10 mouse cellular contexts compared by ENCODE assay signal in genomic region chr10:18506501-18506946, GRCm38 (mm10). TPM values are rescaled to one million over a fixed set of nuclear protein-coding genes. Genes with fewer than 3 reads are reported as not detected.
A peak's percentile ranks its signal among the peaks of the same experiment; 100 is the strongest.
DNase-seq lines count a peak whose midpoint lies in the region; ATAC-seq lines count a peak whose summit lies in the region.
"Had no signal": no experiment of that assay in that cellular context is flagged by ENCODE, and none has a peak within 500 bp of the region (broad histone marks: within the 10 kb centered on the region; RNA-seq: fewer than 3 reads in every experiment).

No protein-coding gene starts in this region.

- H3K4me1 ChIP-seq in intestine, embryonic 16.5 days (ENCODE audit: control insufficient read depth, insufficient read depth, low read length), result peaks cover 6% of the 10 kb centered on the region
- peaks cover 7% of the 10 kb centered on the region; the same call in 1 of the 2 replicates for H3K4me1 ChIP-seq in intestine, embryonic 15.5 days (replicated peaks)
- H3K4me1 ChIP-seq in embryonic facial prominence, embryonic 15.5 days, result peaks cover 24% of the 10 kb centered on the region
- H3K4me1 ChIP-seq in limb, embryonic 15.5 days, result peaks cover 32% of the 10 kb centered on the region

- H3K36me3 ChIP-seq in intestine, embryonic 16.5 days (ENCODE audit: control insufficient read depth, insufficient read depth, low read length), result peaks cover 3% of the 10 kb centered on the region; the same call in 1 of the 2 replicates
- H3K36me3 ChIP-seq in intestine, embryonic 15.5 days, result no peaks in the 10 kb centered on the region
- no peaks in the 10 kb centered on the region for H3K36me3 ChIP-seq in embryonic facial prominence, embryonic 15.5 days
- H3K36me3 ChIP-seq in limb, embryonic 15.5 days, result peaks cover 3% of the 10 kb centered on the region
- H3K36me3 ChIP-seq: G1E had no signal

- no peaks in the 10 kb centered on the region for H3K27me3 ChIP-seq in intestine, embryonic 16.5 days (replicated peaks; ENCODE audit: control insufficient read depth, insufficient read depth, low read length)
- H3K27me3 ChIP-seq in intestine, embryonic 15.5 days (replicated peaks), result no peaks in the 10 kb centered on the region
- no peaks in the 10 kb centered on the region for H3K27me3 ChIP-seq in embryonic facial prominence, embryonic 15.5 days
- no peaks in the 10 kb centered on the region for H3K27me3 ChIP-seq in limb, embryonic 15.5 days

- H3K4me3 ChIP-seq in intestine, embryonic 16.5 days (ENCODE audit: low read length), result no peak overlapping the region
- H3K4me3 ChIP-seq in intestine, embryonic 15.5 days (replicated peaks), result no peak overlapping the region
- no peak overlapping the region for H3K4me3 ChIP-seq in embryonic facial prominence, embryonic 15.5 days (replicated peaks)
- no peak overlapping the region for H3K4me3 ChIP-seq in limb, embryonic 15.5 days

- H3K9ac ChIP-seq in intestine, embryonic 16.5 days (ENCODE audit: low read depth, low read length), result no peak overlapping the region
- H3K9ac ChIP-seq in intestine, embryonic 15.5 days, result no peak overlapping the region
- H3K9ac ChIP-seq in embryonic facial prominence, embryonic 15.5 days, result no peak overlapping the region
- H3K9ac ChIP-seq in limb, embryonic 15.5 days, result no peak overlapping the region

- DNase-seq in ES-CJ7 (ENCODE audit: low read depth, low spot score), result peak; percentile 38
- no peak for DNase-seq in gastrocnemius, postnatal 25 days

- no peak overlapping the region for H3K4me2 ChIP-seq in intestine, embryonic 16.5 days (ENCODE audit: low read depth, low read length)
- no peak overlapping the region for H3K4me2 ChIP-seq in intestine, embryonic 15.5 days (replicated peaks)
- H3K4me2 ChIP-seq in embryonic facial prominence, embryonic 15.5 days (replicated peaks), result no peak overlapping the region
- H3K4me2 ChIP-seq in limb, embryonic 15.5 days, result no peak overlapping the region
- H3K4me2 ChIP-seq: heart, embryonic 11.5 days had no signal

- H3K27ac ChIP-seq in intestine, embryonic 16.5 days (ENCODE audit: low read length), result no peak overlapping the region
- no peak overlapping the region for H3K27ac ChIP-seq in intestine, embryonic 15.5 days
- no peak overlapping the region for H3K27ac ChIP-seq in embryonic facial prominence, embryonic 15.5 days (replicated peaks)
- no peak overlapping the region for H3K27ac ChIP-seq in limb, embryonic 15.5 days

- 68% methylated on average over 6 of the region's 6 CpGs for WGBS in intestine, embryonic 16.5 days
- WGBS in intestine, embryonic 15.5 days, result 66% methylated on average over 6 of the region's 6 CpGs
- 45% methylated on average over 6 of the region's 6 CpGs for WGBS in embryonic facial prominence, embryonic 15.5 days
- WGBS in limb, embryonic 15.5 days, result 34% methylated on average over 6 of the region's 6 CpGs

- 0 out of 2 replicates have a peak, but pooled peaks have one; percentile 10 for ATAC-seq in intestine, embryonic 16.5 days
- no peak for ATAC-seq in intestine, embryonic 15.5 days
- ATAC-seq in embryonic facial prominence, embryonic 15.5 days (ENCODE audit: insufficient number of reproducible peaks, low FRiP score, low TSS enrichment, low read depth), result peak; percentile 73; the same call in 1 of the 2 replicates
- peak; percentile 40; the same call in 1 of the 2 replicates for ATAC-seq in limb, embryonic 15.5 days (ENCODE audit: insufficient number of reproducible peaks, low FRiP score, low TSS enrichment, low read depth)
- ATAC-seq in activated CD4-positive, CD25-positive, alpha-beta regulatory T cell, adult 4 months, result no peak
- no peak for ATAC-seq in frontal cortex, adult (ENCODE audit: low TSS enrichment)

- H3K9me3 ChIP-seq in intestine, embryonic 16.5 days (ENCODE audit: control insufficient read depth, low read length), result no peaks in the 10 kb centered on the region
- H3K9me3 ChIP-seq in intestine, embryonic 15.5 days, result no peaks in the 10 kb centered on the region
- H3K9me3 ChIP-seq in embryonic facial prominence, embryonic 15.5 days (replicated peaks), result no peaks in the 10 kb centered on the region
- no peaks in the 10 kb centered on the region for H3K9me3 ChIP-seq in limb, embryonic 15.5 days
- H3K9me3 ChIP-seq: G1E had no signal

RNA-seq across cellular contexts. Expression of gene Hebp2, which starts 39.4 kb away (rescaled TPM):
- polyA plus RNA-seq in intestine, embryonic 16.5 days (2015; fragmentation: Nextera tagmentation; extraction: Ambion mirVana), result 5.9 and 7.0 TPM in 2 replicates
- polyA plus RNA-seq in intestine, embryonic 15.5 days (2015; fragmentation: Nextera tagmentation; extraction: Ambion mirVana), result 7.4 and 9.0 TPM in 2 replicates
- 40.0 and 44.4 TPM in 2 replicates for polyA plus RNA-seq in embryonic facial prominence, embryonic 15.5 days (2015; fragmentation: Nextera tagmentation; extraction: Ambion mirVana)
- polyA plus RNA-seq in limb, embryonic 15.5 days (2015; fragmentation: Nextera tagmentation; extraction: Ambion mirVana), result 55.9 and 61.4 TPM in 2 replicates
- not detected for polyA plus RNA-seq in activated CD4-positive, CD25-positive, alpha-beta regulatory T cell, adult 4 months (2017; shearing (Covaris generic))
- under 1 TPM; 0.59 to 0.91 TPM for total RNA-seq in gastrocnemius, postnatal 25 days (2021)
- total RNA-seq: G1E had no signal
- polyA plus RNA-seq: G1E had no signal

Comparison
In these comparisons a context has a peak if more than half of its experiments do, and no peak if none do; other contexts are left out.
1. ATAC-seq: peak in intestine, embryonic 16.5 days (single experiment), embryonic facial prominence, embryonic 15.5 days (single experiment) and limb, embryonic 15.5 days (single experiment); none in intestine, embryonic 15.5 days (single experiment), activated CD4-positive, CD25-positive, alpha-beta regulatory T cell, adult 4 months (single experiment) and frontal cortex, adult (single experiment).